Mouse (Mus musculus): ENCODE results near the gene Tgif1.

DNA sequence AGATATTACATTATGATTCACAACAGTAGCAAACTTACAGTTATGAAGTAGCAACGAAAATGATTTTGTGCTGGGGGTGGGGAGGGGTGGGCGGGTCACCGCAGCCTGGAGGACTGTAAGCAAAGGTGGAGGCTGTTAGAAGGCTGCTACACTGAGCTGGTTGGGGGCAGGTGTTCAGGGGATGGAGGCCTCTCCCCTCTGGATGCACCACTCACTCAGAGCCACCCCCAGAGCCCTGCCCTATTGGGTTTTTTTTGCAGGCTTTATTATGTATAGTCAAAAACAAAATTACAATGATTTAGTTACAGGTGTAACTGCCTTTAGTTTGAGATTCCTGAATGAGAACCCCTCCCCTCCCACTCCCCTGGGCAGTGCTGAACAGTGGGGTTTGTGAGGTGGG is 11.3 kb upstream of the Tgif1 start:
- TF ChIP-seq CTCF (IDR thresholded peaks at IDR 0.05; ENCODE audit: low read depth, low read length) (no peak), TAL1 (conservative IDR thresholded peaks at IDR 0.05; ENCODE audit: low read depth, low read length) (no peak), POLR2AphosphoS5 (IDR thresholded peaks at IDR 0.05; ENCODE audit: insufficient replicate concordance, low read depth, low read length) (no peak)

Measured in G1E (cell line).